Mouse (Mus musculus) testis, adult 2 months (tissue): ENCODE results near the gene Rnasek. TPM values are rescaled to one million over a fixed set of nuclear protein-coding genes. Genes with fewer than 3 reads are reported as not detected.

Experiments
- H3K27ac ChIP-seq: fragments of 200-500 bp; 2 replicates; pipeline ENCODE4 v1.5.1; 2012; ENCODE audit warnings: low read depth, low read length; ENCODE audit not compliant: control insufficient read depth, insufficient read depth
- H3K27me3 ChIP-seq: fragments of 200-500 bp; 2 replicates; pipeline ENCODE4 v1.6.1; 2012; ENCODE audit warnings: mild to moderate bottlenecking, low read length, moderate library complexity; ENCODE audit not compliant: control insufficient read depth, insufficient read depth
- H3K36me3 ChIP-seq: fragments of 200-500 bp; 2 replicates; pipeline ENCODE4 v1.6.1; 2012; ENCODE audit warnings: mild to moderate bottlenecking, low read length; ENCODE audit not compliant: control insufficient read depth, insufficient read depth
- H3K4me1 ChIP-seq: fragments of 200-500 bp; 2 replicates; pipeline ENCODE4 v1.6.1; 2012; ENCODE audit warnings: low read length; ENCODE audit not compliant: control insufficient read depth, insufficient read depth
- H3K4me3 ChIP-seq: fragments of 200-500 bp; 2 replicates; pipeline ENCODE4 v1.5.1; 2012; ENCODE audit warnings: low read depth, mild to moderate bottlenecking, low read length, moderate library complexity, mixed read lengths; ENCODE audit not compliant: control insufficient read depth
- CTCF ChIP-seq: fragments of 200-500 bp; IDR thresholded peaks from 2 replicates; pipeline ENCODE4 v1.5.1; 2012; ENCODE audit warnings: low read depth, mild to moderate bottlenecking, inconsistent platforms, low read length, moderate library complexity; ENCODE audit not compliant: control insufficient read depth, insufficient read depth, insufficient replicate concordance
- POLR2A ChIP-seq: fragments of 200-500 bp; IDR thresholded peaks from 2 replicates; pipeline ENCODE4 v1.6.1; 2012; ENCODE audit warnings: low read depth, mild to moderate bottlenecking, inconsistent platforms, low read length, moderate library complexity; ENCODE audit not compliant: control insufficient read depth
- polyA plus RNA-seq: library from polyadenylated mRNA; depleted of rRNA; stranded (reverse); fragments of >200 nt; gene quantifications from 2 replicates; pipeline ENCODE4 v1.2.3, GENCODE M21; 2012

The Rnasek gene
- polyA plus RNA-seq, 1 experiment, result 112 TPM

GRCm38 (mm10) chr11:70221603-70222500 is 17.8 kb downstream of the Rnasek start:
- H3K4me1 ChIP-seq, result peaks cover 18% of the 10 kb centered on the region
- no peaks in the 10 kb centered on the region for H3K36me3 ChIP-seq
- peak overlapping the region; percentile 19 for H3K27ac ChIP-seq
- no peaks in the 10 kb centered on the region; the same call in none of the 2 replicates for H3K27me3 ChIP-seq
- H3K4me3 ChIP-seq, result peak overlapping the region; percentile 82
- TF ChIP-seq POLR2A (no peak), CTCF (no peak)

DNA sequence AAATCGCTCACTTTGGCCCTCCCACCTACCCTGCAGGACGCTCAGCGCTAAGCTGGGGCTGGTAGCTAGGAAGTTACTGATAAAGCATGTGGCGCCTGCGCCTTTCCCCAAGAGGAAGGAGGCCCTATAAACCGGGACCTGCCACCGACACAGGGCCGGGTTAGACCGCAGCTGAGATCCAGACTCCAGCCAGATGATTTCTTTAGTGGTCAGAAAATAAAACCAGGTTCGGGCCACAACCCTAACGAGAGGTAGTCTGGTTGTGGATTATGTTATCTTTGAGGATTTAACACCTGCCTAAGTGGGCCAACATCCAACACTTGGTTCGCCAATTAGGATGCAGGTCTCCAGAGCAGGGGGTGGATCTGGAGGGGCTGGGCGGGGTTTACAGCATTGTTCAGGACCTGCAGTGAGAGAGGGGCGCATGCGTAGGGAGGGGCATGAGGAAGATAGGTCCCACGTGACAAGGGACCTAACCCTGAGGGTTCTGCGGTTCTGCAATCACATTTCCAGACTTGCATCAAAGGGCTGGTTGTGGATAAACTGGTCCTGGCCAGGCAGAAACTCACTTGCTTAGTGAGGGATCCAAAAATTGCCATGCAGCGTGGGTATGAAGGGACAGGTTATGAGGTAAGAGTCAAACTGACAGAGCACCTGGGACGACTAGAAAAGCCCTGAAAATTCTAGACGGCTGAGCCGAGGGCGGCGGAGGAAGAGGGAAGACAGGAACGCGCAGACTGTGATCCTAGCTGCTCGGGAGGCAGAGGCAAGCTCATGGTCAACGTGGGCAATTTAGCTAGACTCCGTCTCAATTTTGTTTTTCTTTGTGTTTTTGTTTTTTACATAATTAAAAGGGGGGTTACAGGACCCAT is 18.7 kb downstream of the Rnasek start, which contains the start of gene Slc16a13:
Gene Slc16a13, minus strand, starts transcription at position 334 of the 872 bp plus-strand sequence.
- no peaks in the 10 kb centered on the region for H3K36me3 ChIP-seq
- peak within 1 kb of the TSS; percentile 82 for H3K4me3 ChIP-seq
- TF ChIP-seq POLR2A (peak; percentile 71), CTCF (no peak)
- peaks cover 16% of the 10 kb centered on the region for H3K4me1 ChIP-seq
- H3K27me3 ChIP-seq, result no peaks in the 10 kb centered on the region; the same call in none of the 2 replicates
- peak within 1 kb of the TSS; percentile 84 for H3K27ac ChIP-seq

DNA sequence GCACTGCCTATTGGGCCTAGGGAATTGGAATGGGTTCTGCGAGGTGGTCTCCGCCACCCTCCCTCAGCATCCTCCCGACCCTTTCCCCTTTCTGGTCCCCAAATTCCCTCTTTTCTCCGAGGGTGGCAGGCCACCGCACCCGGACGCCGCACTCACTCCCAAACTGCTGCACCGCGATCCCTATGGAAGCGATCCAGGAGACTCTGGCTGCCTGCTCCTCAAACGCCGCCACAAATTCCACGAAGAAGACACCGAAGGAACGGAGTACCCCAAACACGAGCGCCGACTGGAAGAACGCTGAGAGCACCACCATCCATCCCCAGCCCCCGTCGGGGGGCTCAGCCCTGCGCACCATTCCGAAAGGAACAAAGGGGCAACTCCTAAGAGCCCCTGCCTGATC is 19.3 kb downstream of the Rnasek start:
- Histone ChIP-seq H3K27me3 (no peaks in the 10 kb centered on the region; the same call in none of the 2 replicates), H3K4me3 (peak overlapping the region; percentile 82), H3K36me3 (no peaks in the 10 kb centered on the region), H3K4me1 (peaks cover 23% of the 10 kb centered on the region), H3K27ac (peak overlapping the region; percentile 84)
- TF ChIP-seq POLR2A (no peak), CTCF (no peak)

- Histone ChIP-seq H3K27me3 (no peaks in the 10 kb centered on the region; the same call in none of the 2 replicates), H3K36me3 (no peaks in the 10 kb centered on the region), H3K27ac (no peak overlapping the region), H3K4me3 (peak overlapping the region; percentile 82), H3K4me1 (peaks cover 27% of the 10 kb centered on the region)
- TF ChIP-seq POLR2A (no peak), CTCF (no peak)
Measured at GRCm38 (mm10) chr11:70219873-70220272, 19.8 kb downstream of the Rnasek start.

- Histone ChIP-seq H3K27me3 (no peaks in the 10 kb centered on the region; the same call in none of the 2 replicates), H3K27ac (no peak overlapping the region), H3K4me3 (no peak overlapping the region), H3K4me1 (peaks cover 34% of the 10 kb centered on the region), H3K36me3 (no peaks in the 10 kb centered on the region)
- TF ChIP-seq POLR2A (no peak), CTCF (no peak)
Measured at GRCm38 (mm10) chr11:70218741-70219470, 20.7 kb downstream of the Rnasek start.

- Histone ChIP-seq H3K4me1 (peaks cover 36% of the 10 kb centered on the region), H3K4me3 (no peak overlapping the region), H3K36me3 (no peaks in the 10 kb centered on the region), H3K27ac (no peak overlapping the region), H3K27me3 (no peaks in the 10 kb centered on the region; the same call in none of the 2 replicates)
- TF ChIP-seq CTCF, result no peak
- TF ChIP-seq POLR2A, result no peak
Measured at GRCm38 (mm10) chr11:70218039-70218438, 21.6 kb downstream of the Rnasek start.
